Mouse (Mus musculus): Measurements from ENCODE around the gene Cdh16. TPM values are rescaled to one million over a fixed set of nuclear protein-coding genes. Genes with fewer than 3 reads are reported as not detected.
"Not testable (repeated sequence)": the region's sequence is repeated elsewhere in the genome, so short reads cannot be mapped to it uniquely, and the experiment has no call there.

Gene Cdh16
- polyA plus RNA-seq (2014; fragmentation: Nextera tagmentation; extraction: Ambion mirVana), result 14.5 and 16.4 TPM in 2 replicates

DNA sequence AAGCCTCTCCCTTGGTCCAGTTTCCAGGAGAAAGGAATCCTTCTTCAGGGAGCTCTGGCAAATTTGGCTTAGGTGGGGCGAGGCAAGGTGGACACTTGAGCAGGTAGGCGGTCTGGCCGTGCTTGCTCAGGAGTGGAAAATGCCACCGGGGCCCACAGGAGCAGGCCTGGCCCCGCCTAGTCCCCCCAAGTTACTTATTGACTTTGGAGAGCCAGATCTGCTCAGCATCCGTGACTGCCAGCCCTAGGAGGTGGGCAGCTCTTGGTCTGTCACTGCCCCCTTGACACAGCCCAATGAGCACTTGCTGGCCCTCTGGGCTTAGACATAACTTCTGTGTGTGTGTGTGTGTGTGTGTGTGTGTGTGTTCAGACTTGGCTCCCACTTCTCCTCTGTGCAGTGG is at the start of gene Cdh16:
Cdh16 (minus strand) TSS at position 236 of the 400 bp plus-strand sequence.
- Histone ChIP-seq H3K4me2 (no peak within 1 kb of the TSS), H3K4me1 (ENCODE audit: control insufficient read depth, insufficient read depth, low read length) (peaks cover 19% of the 10 kb centered on the region), H3K36me3 (ENCODE audit: control insufficient read depth, insufficient read depth, low read length) (peaks cover 5% of the 10 kb centered on the region; the same call in 1 of the 2 replicates), H3K27me3 (ENCODE audit: control insufficient read depth, insufficient read depth, low read length) (no peaks in the 10 kb centered on the region), H3K9ac (ENCODE audit: low read depth, low read length) (no peak within 1 kb of the TSS), H3K9me3 (replicated peaks; ENCODE audit: control insufficient read depth, low read length) (no peaks in the 10 kb centered on the region), H3K4me3 (ENCODE audit: low read depth, low read length) (no peak within 1 kb of the TSS), H3K27ac (ENCODE audit: low read depth, low read length) (0 out of 2 replicates have a peak within 1 kb of the TSS, but pooled peaks have one; percentile 54)
- no peak for ATAC-seq (replicated peaks; ENCODE audit: insufficient number of reproducible peaks, low FRiP score, low TSS enrichment)
- WGBS (ENCODE audit: insufficient replicate concordance), result 85% methylated on average over 6 of the region's 6 CpGs

DNA sequence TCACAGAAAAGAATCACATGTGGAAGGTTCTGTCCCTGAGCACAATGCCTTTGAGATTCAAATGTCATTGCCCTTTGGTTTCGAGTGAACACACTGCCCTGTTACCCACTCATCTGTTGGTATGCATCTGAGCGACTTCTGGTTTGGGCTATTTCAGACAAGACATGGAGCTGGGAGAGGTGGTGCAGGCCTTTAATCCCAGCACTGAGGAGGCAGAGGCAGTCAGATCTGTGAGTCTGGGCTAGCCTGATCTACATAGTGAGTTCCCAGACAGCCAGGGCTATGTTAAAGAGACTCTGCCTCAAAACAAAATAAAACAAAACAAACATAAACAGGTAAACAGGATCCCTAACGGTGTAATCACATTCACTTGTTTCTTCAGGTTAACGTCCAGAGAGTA is 31.4 kb upstream of the Cdh16 start:
- Histone ChIP-seq H3K4me2 (no peak overlapping the region), H3K27ac (ENCODE audit: low read depth, low read length) (no peak overlapping the region), H3K9me3 (replicated peaks; ENCODE audit: control insufficient read depth, low read length) (no peaks in the 10 kb centered on the region), H3K4me1 (ENCODE audit: control insufficient read depth, insufficient read depth, low read length) (no peaks in the 10 kb centered on the region), H3K4me3 (ENCODE audit: low read depth, low read length) (no peak overlapping the region), H3K27me3 (ENCODE audit: control insufficient read depth, insufficient read depth, low read length) (no peaks in the 10 kb centered on the region), H3K36me3 (ENCODE audit: control insufficient read depth, insufficient read depth, low read length) (no peaks in the 10 kb centered on the region), H3K9ac (ENCODE audit: low read depth, low read length) (no peak overlapping the region)
- no peak for ATAC-seq (replicated peaks; ENCODE audit: insufficient number of reproducible peaks, low FRiP score, low TSS enrichment)
- WGBS (ENCODE audit: insufficient replicate concordance), result 75% methylated on average over 4 of the region's 4 CpGs

GRCm38 (mm10) chr8:104654984-104655383 is 30.8 kb upstream of the Cdh16 start:
- 2% methylated on average over 3 of the region's 3 CpGs for WGBS (ENCODE audit: insufficient replicate concordance)
- Histone ChIP-seq H3K27me3 (ENCODE audit: control insufficient read depth, insufficient read depth, low read length) (no peaks in the 10 kb centered on the region), H3K27ac (ENCODE audit: low read depth, low read length) (no peak overlapping the region), H3K4me1 (ENCODE audit: control insufficient read depth, insufficient read depth, low read length) (no peaks in the 10 kb centered on the region), H3K9ac (ENCODE audit: low read depth, low read length) (no peak overlapping the region), H3K4me2 (no peak overlapping the region), H3K9me3 (replicated peaks; ENCODE audit: control insufficient read depth, low read length) (no peaks in the 10 kb centered on the region), H3K4me3 (ENCODE audit: low read depth, low read length) (no peak overlapping the region), H3K36me3 (ENCODE audit: control insufficient read depth, insufficient read depth, low read length) (no peaks in the 10 kb centered on the region)
- ATAC-seq (replicated peaks; ENCODE audit: insufficient number of reproducible peaks, low FRiP score, low TSS enrichment), result no peak; the same call in 1 of the 2 replicates

- WGBS (ENCODE audit: insufficient replicate concordance), result 56% methylated on average over 3 of the region's 3 CpGs
- ATAC-seq (replicated peaks; ENCODE audit: insufficient number of reproducible peaks, low FRiP score, low TSS enrichment), result not testable (repeated sequence)
- H3K4me1 ChIP-seq (ENCODE audit: control insufficient read depth, insufficient read depth, low read length), result peaks cover 11% of the 10 kb centered on the region
Measured at GRCm38 (mm10) chr8:104644187-104644586, 20.0 kb upstream of the Cdh16 start.

DNA sequence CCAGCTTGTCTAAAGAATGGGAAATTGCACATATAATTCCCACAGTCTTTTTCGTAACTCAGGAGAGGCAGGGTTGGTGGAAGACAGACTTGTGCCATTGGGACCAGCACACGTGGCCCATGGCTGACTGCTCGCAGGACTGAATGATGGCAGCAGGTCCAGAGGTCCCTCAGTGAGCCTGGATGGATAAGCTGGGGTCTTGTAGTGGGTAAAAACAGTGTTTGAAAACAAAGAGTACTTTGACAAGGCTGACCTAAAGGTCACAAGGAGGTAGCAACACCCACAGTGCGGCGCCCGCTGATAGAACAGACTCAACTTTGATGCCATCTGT is 18.1 kb upstream of the Cdh16 start:
- Histone ChIP-seq H3K27me3 (ENCODE audit: control insufficient read depth, insufficient read depth, low read length) (no peaks in the 10 kb centered on the region), H3K27ac (ENCODE audit: low read depth, low read length) (no peak overlapping the region), H3K9me3 (replicated peaks; ENCODE audit: control insufficient read depth, low read length) (no peaks in the 10 kb centered on the region), H3K9ac (ENCODE audit: low read depth, low read length) (peak overlapping the region; percentile 89), H3K4me3 (ENCODE audit: low read depth, low read length) (peak overlapping the region; percentile 89), H3K4me2 (peak overlapping the region; percentile 81), H3K4me1 (ENCODE audit: control insufficient read depth, insufficient read depth, low read length) (peaks cover 15% of the 10 kb centered on the region), H3K36me3 (ENCODE audit: control insufficient read depth, insufficient read depth, low read length) (peaks cover 9% of the 10 kb centered on the region)
- 81% methylated on average over 6 of the region's 6 CpGs for WGBS (ENCODE audit: insufficient replicate concordance)
- 0 out of 2 replicates have a peak, but pooled peaks have one; percentile 7 for ATAC-seq (replicated peaks; ENCODE audit: insufficient number of reproducible peaks, low FRiP score, low TSS enrichment)

More at GRCm38 (mm10) chr8:104644187-104644586, 20.0 kb upstream of the Cdh16 start:
- H3K27me3 ChIP-seq (ENCODE audit: control insufficient read depth, insufficient read depth, low read length); H3K27ac ChIP-seq (ENCODE audit: low read depth, low read length); H3K4me2 ChIP-seq; H3K4me3 ChIP-seq (ENCODE audit: low read depth, low read length); H3K9me3 ChIP-seq (replicated peaks; ENCODE audit: control insufficient read depth, low read length); H3K36me3 ChIP-seq (ENCODE audit: control insufficient read depth, insufficient read depth, low read length); H3K9ac ChIP-seq (ENCODE audit: low read depth, low read length): not testable (repeated sequence)

GRCm38 (mm10) chr8:104641426-104642323 is 17.5 kb upstream of the Cdh16 start, which contains the start of gene Ciao2b:
TSS of gene Ciao2b (minus strand) at chr8:104641965.
- peak within 1 kb of the TSS; percentile 81 for H3K4me2 ChIP-seq
- peak within 1 kb of the TSS; percentile 81 for H3K27ac ChIP-seq (ENCODE audit: low read depth, low read length)
- peaks cover 11% of the 10 kb centered on the region for H3K36me3 ChIP-seq (ENCODE audit: control insufficient read depth, insufficient read depth, low read length)
- no peaks in the 10 kb centered on the region for H3K9me3 ChIP-seq (replicated peaks; ENCODE audit: control insufficient read depth, low read length)
- H3K9ac ChIP-seq (ENCODE audit: low read depth, low read length), result peak within 1 kb of the TSS; percentile 89
- peak within 1 kb of the TSS; percentile 89 for H3K4me3 ChIP-seq (ENCODE audit: low read depth, low read length)
- under 1% methylated on average over 66 of the region's 66 CpGs for WGBS (ENCODE audit: insufficient replicate concordance)
- peak; percentile 88 for ATAC-seq (replicated peaks; ENCODE audit: insufficient number of reproducible peaks, low FRiP score, low TSS enrichment)
- H3K4me1 ChIP-seq (ENCODE audit: control insufficient read depth, insufficient read depth, low read length), result peaks cover 15% of the 10 kb centered on the region
- H3K27me3 ChIP-seq (ENCODE audit: control insufficient read depth, insufficient read depth, low read length), result no peaks in the 10 kb centered on the region

DNA sequence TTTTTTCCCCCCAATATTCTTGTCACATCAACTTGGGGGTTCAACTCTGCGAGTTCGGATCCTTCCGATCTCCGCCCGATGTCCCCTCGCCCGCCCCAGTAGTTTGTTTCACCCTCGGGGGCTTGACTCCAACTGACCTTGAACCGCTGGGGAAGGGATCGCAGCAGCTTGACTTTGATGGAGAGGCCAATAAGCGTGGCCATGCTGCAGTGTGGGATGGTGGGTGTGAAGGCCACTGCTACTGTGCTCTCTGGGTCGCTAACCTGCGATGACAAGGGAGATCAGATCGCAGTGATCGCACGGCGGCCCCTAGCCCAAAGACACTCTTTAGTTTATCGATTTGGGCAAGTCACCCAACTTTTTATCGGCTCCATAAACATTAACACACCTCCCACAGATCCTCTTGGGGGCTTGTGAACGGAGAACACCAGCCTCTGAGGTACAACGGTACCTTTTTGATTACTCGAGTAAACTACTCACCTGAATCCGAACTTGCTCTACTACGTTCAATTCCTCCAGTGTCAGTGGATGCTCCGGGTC is 16.7 kb upstream of the Cdh16 start:
- Histone ChIP-seq H3K4me3 (ENCODE audit: low read depth, low read length) (peak overlapping the region; percentile 89), H3K27ac (ENCODE audit: low read depth, low read length) (peak overlapping the region; percentile 81), H3K4me2 (peak overlapping the region; percentile 81), H3K4me1 (ENCODE audit: control insufficient read depth, insufficient read depth, low read length) (peaks cover 15% of the 10 kb centered on the region), H3K9ac (ENCODE audit: low read depth, low read length) (peak overlapping the region; percentile 89), H3K9me3 (replicated peaks; ENCODE audit: control insufficient read depth, low read length) (no peaks in the 10 kb centered on the region), H3K36me3 (ENCODE audit: control insufficient read depth, insufficient read depth, low read length) (peaks cover 11% of the 10 kb centered on the region), H3K27me3 (ENCODE audit: control insufficient read depth, insufficient read depth, low read length) (no peaks in the 10 kb centered on the region)
- no peak for ATAC-seq (replicated peaks; ENCODE audit: insufficient number of reproducible peaks, low FRiP score, low TSS enrichment)
- WGBS (ENCODE audit: insufficient replicate concordance), result 8% methylated on average over 25 of the region's 25 CpGs

DNA sequence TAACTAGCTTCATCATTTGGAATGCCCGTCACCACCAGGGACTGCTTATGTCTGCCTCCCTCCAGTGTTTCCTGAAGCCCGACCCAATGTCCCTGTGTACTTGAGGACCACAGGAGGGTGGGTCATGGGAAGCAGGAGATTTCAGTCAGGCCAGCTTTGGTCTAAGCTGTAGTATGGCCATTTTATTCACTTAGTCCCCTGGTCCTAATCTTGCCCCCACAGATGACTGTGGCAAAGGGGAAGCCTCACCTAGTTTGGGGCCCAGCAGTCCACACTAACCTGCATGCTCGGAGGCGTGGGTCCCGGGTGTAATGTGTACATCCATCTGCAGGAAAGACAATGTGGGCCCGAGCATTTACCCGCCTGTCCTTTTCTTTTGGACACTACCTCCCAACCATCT is 16.0 kb upstream of the Cdh16 start:
- H3K4me3 ChIP-seq (ENCODE audit: low read depth, low read length), result peak overlapping the region; percentile 89
- no peak for ATAC-seq (replicated peaks; ENCODE audit: insufficient number of reproducible peaks, low FRiP score, low TSS enrichment)
- peaks cover 11% of the 10 kb centered on the region for H3K36me3 ChIP-seq (ENCODE audit: control insufficient read depth, insufficient read depth, low read length)
- H3K27me3 ChIP-seq (ENCODE audit: control insufficient read depth, insufficient read depth, low read length), result no peaks in the 10 kb centered on the region
- no peaks in the 10 kb centered on the region for H3K9me3 ChIP-seq (replicated peaks; ENCODE audit: control insufficient read depth, low read length)
- H3K4me2 ChIP-seq, result peak overlapping the region; percentile 81
- H3K4me1 ChIP-seq (ENCODE audit: control insufficient read depth, insufficient read depth, low read length), result peaks cover 15% of the 10 kb centered on the region
- 79% methylated on average over 7 of the region's 7 CpGs for WGBS (ENCODE audit: insufficient replicate concordance)
- peak overlapping the region; percentile 89 for H3K9ac ChIP-seq (ENCODE audit: low read depth, low read length)
- no peak overlapping the region for H3K27ac ChIP-seq (ENCODE audit: low read depth, low read length)
